Comparison of ENCODE assay signal across 9 mouse cellular contexts in the genomic region with DNA sequence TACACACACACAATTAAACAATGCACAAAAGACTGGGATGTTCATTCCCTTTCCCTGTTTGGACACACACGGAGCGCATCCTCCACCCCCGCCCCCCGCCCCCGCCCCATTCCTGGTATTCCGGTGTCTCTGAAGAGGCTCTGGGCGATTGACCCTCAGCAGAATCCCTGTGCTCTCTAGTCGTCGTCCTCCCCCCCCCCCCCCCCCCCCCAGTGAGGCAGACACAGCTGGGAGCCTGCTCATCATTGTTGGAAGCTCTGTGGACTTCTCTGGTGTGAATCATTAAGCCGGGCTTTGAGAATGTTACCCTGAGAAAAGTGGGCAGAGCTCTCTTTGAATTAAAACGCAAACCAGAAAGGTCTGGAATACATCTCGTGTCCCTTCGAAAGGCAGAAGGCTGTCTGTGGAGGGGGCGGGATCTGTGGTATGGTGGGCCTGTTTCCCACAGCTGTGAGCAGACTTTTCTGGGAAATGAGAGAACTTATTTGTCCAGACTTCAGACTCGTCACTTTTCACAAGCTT. TPM values are rescaled to one million over a fixed set of nuclear protein-coding genes. Genes with fewer than 3 reads are reported as not detected.
A peak's percentile ranks its signal among the peaks of the same experiment; 100 is the strongest.
DNase-seq lines count a peak whose midpoint lies in the region; ATAC-seq and TF ChIP-seq lines count a peak whose summit lies in the region.
"Had no signal": no experiment of that assay in that cellular context is flagged by ENCODE, and none has a peak within 500 bp of the region (broad histone marks: within the 10 kb centered on the region; RNA-seq: fewer than 3 reads in every experiment).

No protein-coding gene starts in this region.

- peak; percentile 51; the same call in 1 of the 2 replicates for ATAC-seq in forebrain, embryonic 11.5 days (replicated peaks; ENCODE audit: low FRiP score)
- ATAC-seq in forebrain, embryonic 15.5 days (replicated peaks) = no peak
- peak; percentile 52 for ATAC-seq in lung, embryonic 14.5 days (ENCODE audit: insufficient read depth)
- 0 out of 2 replicates have a peak, but pooled peaks have one; percentile 26 for ATAC-seq in hindbrain, embryonic 12.5 days (ENCODE audit: low FRiP score)
- ATAC-seq in midbrain, embryonic 16.5 days = no peak

- WGBS in forebrain, embryonic 11.5 days = 10% methylated on average over 15 of the region's 15 CpGs
- WGBS in forebrain, embryonic 15.5 days = 11% methylated on average over 15 of the region's 15 CpGs
- 15% methylated on average over 15 of the region's 15 CpGs for WGBS in lung, embryonic 14.5 days
- WGBS in hindbrain, embryonic 12.5 days = 11% methylated on average over 15 of the region's 15 CpGs
- 12% methylated on average over 15 of the region's 15 CpGs for WGBS in midbrain, embryonic 16.5 days

- H3K27me3 ChIP-seq in forebrain, embryonic 11.5 days (ENCODE audit: control insufficient read depth, insufficient read depth, low read length) = no peaks in the 10 kb centered on the region
- no peaks in the 10 kb centered on the region for H3K27me3 ChIP-seq in forebrain, embryonic 15.5 days
- no peaks in the 10 kb centered on the region for H3K27me3 ChIP-seq in lung, embryonic 14.5 days (ENCODE audit: insufficient read depth, low read length)
- H3K27me3 ChIP-seq in hindbrain, embryonic 12.5 days = no peaks in the 10 kb centered on the region
- H3K27me3 ChIP-seq in midbrain, embryonic 16.5 days (ENCODE audit: control insufficient read depth, insufficient read depth, low read depth, low read length) = no peaks in the 10 kb centered on the region

- no peak overlapping the region for H3K4me2 ChIP-seq in forebrain, embryonic 11.5 days (ENCODE audit: low read depth, low read length, severe bottlenecking)
- no peak overlapping the region for H3K4me2 ChIP-seq in forebrain, embryonic 15.5 days (replicated peaks)
- peak overlapping the region; percentile 32 for H3K4me2 ChIP-seq in lung, embryonic 14.5 days
- peak overlapping the region; percentile 35 for H3K4me2 ChIP-seq in hindbrain, embryonic 12.5 days (replicated peaks)
- peak overlapping the region; percentile 33; the same call in 1 of the 2 replicates for H3K4me2 ChIP-seq in midbrain, embryonic 16.5 days (ENCODE audit: low read length)

- no peak overlapping the region for H3K4me3 ChIP-seq in forebrain, embryonic 11.5 days (ENCODE audit: low read depth, low read length)
- no peak overlapping the region for H3K4me3 ChIP-seq in forebrain, embryonic 15.5 days
- H3K4me3 ChIP-seq in lung, embryonic 14.5 days (ENCODE audit: low read depth, low read length) = no peak overlapping the region
- no peak overlapping the region for H3K4me3 ChIP-seq in hindbrain, embryonic 12.5 days
- no peak overlapping the region for H3K4me3 ChIP-seq in midbrain, embryonic 16.5 days (ENCODE audit: low read depth, low read length)

- TF ChIP-seq CTCF in lung, embryonic 14.5 days (IDR thresholded peaks at IDR 0.05; ENCODE audit: low read depth) = no peak

- no peaks in the 10 kb centered on the region for H3K9me3 ChIP-seq in forebrain, embryonic 11.5 days (ENCODE audit: control insufficient read depth, low read length)
- no peaks in the 10 kb centered on the region for H3K9me3 ChIP-seq in forebrain, embryonic 15.5 days
- no peaks in the 10 kb centered on the region for H3K9me3 ChIP-seq in lung, embryonic 14.5 days (ENCODE audit: low read depth, low read length)
- no peaks in the 10 kb centered on the region for H3K9me3 ChIP-seq in hindbrain, embryonic 12.5 days (replicated peaks)
- H3K9me3 ChIP-seq in midbrain, embryonic 16.5 days (replicated peaks; ENCODE audit: control insufficient read depth, low read length, poor library complexity, severe bottlenecking) = no peaks in the 10 kb centered on the region

- no peaks in the 10 kb centered on the region for H3K36me3 ChIP-seq in forebrain, embryonic 11.5 days (ENCODE audit: control insufficient read depth, insufficient read depth, low read length)
- no peaks in the 10 kb centered on the region for H3K36me3 ChIP-seq in forebrain, embryonic 15.5 days
- no peaks in the 10 kb centered on the region for H3K36me3 ChIP-seq in lung, embryonic 14.5 days (ENCODE audit: insufficient read depth)
- no peaks in the 10 kb centered on the region for H3K36me3 ChIP-seq in hindbrain, embryonic 12.5 days
- no peaks in the 10 kb centered on the region for H3K36me3 ChIP-seq in midbrain, embryonic 16.5 days (ENCODE audit: control insufficient read depth, insufficient read depth, low read length)

- DNase-seq in forebrain, embryonic 11.5 days (ENCODE audit: low spot score) = no peak
- DNase-seq in lung, embryonic 14.5 days = peak; percentile 65
- DNase-seq in lung, adult 18-20 months = no peak
- DNase-seq in thymus, postnatal 36 days = no peak
- no peak for DNase-seq in adipocyte (ENCODE audit: low spot score)
- DNase-seq: cerebellum, adult 9-11 months had no signal

- H3K9ac ChIP-seq in forebrain, embryonic 11.5 days (ENCODE audit: low read length) = no peak overlapping the region
- no peak overlapping the region for H3K9ac ChIP-seq in forebrain, embryonic 15.5 days (replicated peaks)
- H3K9ac ChIP-seq in lung, embryonic 14.5 days = no peak overlapping the region
- no peak overlapping the region for H3K9ac ChIP-seq in hindbrain, embryonic 12.5 days
- no peak overlapping the region for H3K9ac ChIP-seq in midbrain, embryonic 16.5 days (ENCODE audit: low read depth, low read length)

- no peaks in the 10 kb centered on the region; the same call in 1 of the 2 replicates for H3K4me1 ChIP-seq in forebrain, embryonic 11.5 days (replicated peaks; ENCODE audit: control insufficient read depth, insufficient read depth, low read length)
- no peaks in the 10 kb centered on the region for H3K4me1 ChIP-seq in forebrain, embryonic 15.5 days
- H3K4me1 ChIP-seq in lung, embryonic 14.5 days (ENCODE audit: insufficient read depth) = no peaks in the 10 kb centered on the region
- H3K4me1 ChIP-seq in hindbrain, embryonic 12.5 days = peaks cover 6% of the 10 kb centered on the region
- H3K4me1 ChIP-seq in midbrain, embryonic 16.5 days (ENCODE audit: control insufficient read depth, insufficient read depth, low read length) = peaks cover 4% of the 10 kb centered on the region

- no peak overlapping the region for H3K27ac ChIP-seq in forebrain, embryonic 11.5 days (ENCODE audit: low read depth, low read length)
- H3K27ac ChIP-seq in forebrain, embryonic 15.5 days (replicated peaks) = no peak overlapping the region
- peak overlapping the region; percentile 55; the same call in 1 of the 2 replicates for H3K27ac ChIP-seq in lung, embryonic 14.5 days (ENCODE audit: low read depth)
- no peak overlapping the region for H3K27ac ChIP-seq in hindbrain, embryonic 12.5 days
- H3K27ac ChIP-seq in midbrain, embryonic 16.5 days (ENCODE audit: low read length) = no peak overlapping the region

RNA-seq across cellular contexts. Expression of a gene that starts 31.8 kb away (rescaled TPM):
- 9.2 and 10.2 TPM in 2 replicates for polyA plus RNA-seq in forebrain, embryonic 11.5 days (2014; fragmentation: Nextera tagmentation; extraction: Ambion mirVana)
- 14.6 and 16.4 TPM in 2 replicates for polyA plus RNA-seq in forebrain, embryonic 15.5 days (2015; fragmentation: Nextera tagmentation; extraction: Ambion mirVana)
- 8.4 and 8.5 TPM in 2 replicates for polyA plus RNA-seq in lung, embryonic 14.5 days (2014; fragmentation: Nextera tagmentation; extraction: Ambion mirVana)
- 14.7 and 18.2 TPM in 2 replicates for polyA plus RNA-seq in hindbrain, embryonic 12.5 days (2016; fragmentation: Nextera tagmentation; extraction: Ambion mirVana)
- 9.6 and 11.8 TPM in 2 replicates for polyA plus RNA-seq in midbrain, embryonic 16.5 days (2015; fragmentation: Nextera tagmentation; extraction: Ambion mirVana)

Comparison
In these comparisons a context has a peak if more than half of its experiments do, and no peak if none do; other contexts are left out.
1. ATAC-seq: peak in forebrain, embryonic 11.5 days (single experiment), lung, embryonic 14.5 days (single experiment) and hindbrain, embryonic 12.5 days (single experiment); none in forebrain, embryonic 15.5 days (single experiment) and midbrain, embryonic 16.5 days (single experiment).
2. H3K4me2 ChIP-seq: peak in lung, embryonic 14.5 days (single experiment), hindbrain, embryonic 12.5 days (single experiment) and midbrain, embryonic 16.5 days (single experiment); none in forebrain, embryonic 11.5 days (single experiment) and forebrain, embryonic 15.5 days (single experiment).